In the genomic region with DNA sequence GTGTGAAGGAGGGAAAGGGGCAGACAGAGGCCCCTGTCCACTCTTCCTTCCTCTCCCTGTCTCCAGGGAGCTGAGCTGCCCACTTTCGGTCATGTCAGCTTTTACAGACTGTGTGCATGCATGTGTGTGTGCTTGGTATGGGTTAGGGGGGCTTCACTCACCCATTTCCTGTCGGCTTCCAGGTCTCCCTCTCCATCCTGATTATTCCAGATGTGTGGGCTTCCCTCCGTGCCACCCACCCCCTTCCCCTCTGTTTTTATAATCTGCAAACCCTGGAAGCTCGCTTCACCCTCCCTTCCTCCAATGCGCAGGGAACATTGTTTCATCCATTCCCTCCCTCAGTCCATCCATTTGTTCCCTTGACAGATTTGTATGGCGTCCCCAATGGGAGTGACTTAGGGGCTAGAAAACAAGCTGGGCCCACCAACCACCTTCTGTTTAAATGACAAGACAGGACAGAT, we compare ENCODE assay signal across 13 mouse cellular contexts. TPM values are rescaled to one million over a fixed set of nuclear protein-coding genes. Genes with fewer than 3 reads are reported as not detected.
DNase-seq lines count a peak whose midpoint lies in the region; ATAC-seq lines count a peak whose summit lies in the region.
"Had no signal": no experiment of that assay in that cellular context is flagged by ENCODE, and none has a peak within 500 bp of the region (broad histone marks: within the 10 kb centered on the region; RNA-seq: fewer than 3 reads in every experiment).

No protein-coding gene starts in this region.

- peak overlapping the region; percentile 41 for H3K27ac ChIP-seq in liver, embryonic 11.5 days (ENCODE audit: low read depth, low read length)
- peak overlapping the region; percentile 97 for H3K27ac ChIP-seq in forebrain, embryonic 14.5 days (ENCODE audit: low read depth, low read length)
- peak overlapping the region; percentile 96 for H3K27ac ChIP-seq in limb, embryonic 12.5 days
- peak overlapping the region; percentile 90 for H3K27ac ChIP-seq in neural tube, embryonic 14.5 days (ENCODE audit: low read depth, low read length)

- H3K4me1 ChIP-seq in liver, embryonic 11.5 days (replicated peaks; ENCODE audit: control insufficient read depth, insufficient read depth, low read length): peaks cover 11% of the 10 kb centered on the region
- H3K4me1 ChIP-seq in forebrain, embryonic 14.5 days (ENCODE audit: control insufficient read depth, insufficient read depth, low read length): peaks cover 38% of the 10 kb centered on the region
- H3K4me1 ChIP-seq in limb, embryonic 12.5 days (replicated peaks): peaks cover 75% of the 10 kb centered on the region
- H3K4me1 ChIP-seq in neural tube, embryonic 14.5 days (ENCODE audit: control insufficient read depth, insufficient read depth, low read length): peaks cover 34% of the 10 kb centered on the region

- no peaks in the 10 kb centered on the region for H3K27me3 ChIP-seq in liver, embryonic 11.5 days (replicated peaks; ENCODE audit: control insufficient read depth, insufficient read depth, low read length)
- no peaks in the 10 kb centered on the region for H3K27me3 ChIP-seq in forebrain, embryonic 14.5 days (replicated peaks; ENCODE audit: control insufficient read depth, insufficient read depth, low read length)
- H3K27me3 ChIP-seq in limb, embryonic 12.5 days: no peaks in the 10 kb centered on the region
- H3K27me3 ChIP-seq in neural tube, embryonic 14.5 days (ENCODE audit: control insufficient read depth, insufficient read depth, low read length): no peaks in the 10 kb centered on the region

- no peak for DNase-seq in liver, embryonic 11.5 days (ENCODE audit: low spot score)
- DNase-seq in liver: no peak
- DNase-seq in forebrain, embryonic 14.5 days (ENCODE audit: low spot score): no peak
- no peak for DNase-seq in natural killer cell, adult 2 months (ENCODE audit: low spot score in 2 of 2)
- DNase-seq in cerebellum, postnatal 25 days: no peak
- DNase-seq: cerebellum, adult 8-10 months; gastrocnemius, postnatal 10 days; right cerebral cortex, postnatal 14 days; thymus, postnatal 14 days had no signal

- H3K9ac ChIP-seq in liver, embryonic 11.5 days (ENCODE audit: low read depth, low read length): no peak overlapping the region
- peak overlapping the region; percentile 59 for H3K9ac ChIP-seq in forebrain, embryonic 14.5 days (ENCODE audit: low read length)
- H3K9ac ChIP-seq in limb, embryonic 12.5 days (replicated peaks): peak overlapping the region; percentile 31
- H3K9ac ChIP-seq in neural tube, embryonic 14.5 days (replicated peaks; ENCODE audit: low read depth, low read length): peak overlapping the region; percentile 34; the same call in 1 of the 2 replicates

- H3K36me3 ChIP-seq in liver, embryonic 11.5 days (ENCODE audit: control insufficient read depth, insufficient read depth, low read length): peaks cover 6% of the 10 kb centered on the region; the same call in 1 of the 2 replicates
- peaks cover 26% of the 10 kb centered on the region for H3K36me3 ChIP-seq in forebrain, embryonic 14.5 days (ENCODE audit: control insufficient read depth, insufficient read depth, low read length)
- H3K36me3 ChIP-seq in limb, embryonic 12.5 days: peaks cover 27% of the 10 kb centered on the region
- H3K36me3 ChIP-seq in neural tube, embryonic 14.5 days (ENCODE audit: control insufficient read depth, insufficient read depth, low read length): peaks cover 12% of the 10 kb centered on the region

- H3K4me3 ChIP-seq in liver, embryonic 11.5 days (ENCODE audit: low read depth, low read length): no peak overlapping the region
- no peak overlapping the region for H3K4me3 ChIP-seq in forebrain, embryonic 14.5 days (ENCODE audit: low read depth, low read length)
- no peak overlapping the region for H3K4me3 ChIP-seq in limb, embryonic 12.5 days (replicated peaks)
- no peak overlapping the region for H3K4me3 ChIP-seq in neural tube, embryonic 14.5 days (ENCODE audit: low read depth, low read length)

- ATAC-seq in liver, embryonic 11.5 days (replicated peaks; ENCODE audit: low FRiP score): no peak
- no peak for ATAC-seq in forebrain, embryonic 14.5 days
- ATAC-seq in limb, embryonic 12.5 days (ENCODE audit: insufficient number of reproducible peaks, insufficient read depth, low FRiP score, low TSS enrichment, low read depth): peak; percentile 39; the same call in 1 of the 2 replicates
- ATAC-seq in neural tube, embryonic 14.5 days (ENCODE audit: low read depth): no peak
- ATAC-seq in activated CD4-positive, CD25-positive, alpha-beta regulatory T cell, adult 4 months: no peak

- WGBS in liver, embryonic 11.5 days: 28% methylated on average over 6 of the region's 6 CpGs
- WGBS in forebrain, embryonic 14.5 days: 34% methylated on average over 6 of the region's 6 CpGs
- 6% methylated on average over 6 of the region's 6 CpGs for WGBS in limb, embryonic 12.5 days
- 3% methylated on average over 6 of the region's 6 CpGs for WGBS in neural tube, embryonic 14.5 days

- no peak overlapping the region for H3K4me2 ChIP-seq in liver, embryonic 11.5 days
- no peak overlapping the region for H3K4me2 ChIP-seq in forebrain, embryonic 14.5 days (ENCODE audit: low read length)
- H3K4me2 ChIP-seq in limb, embryonic 12.5 days: peak overlapping the region; percentile 41
- no peak overlapping the region for H3K4me2 ChIP-seq in neural tube, embryonic 14.5 days (ENCODE audit: low read depth, low read length)

- no peaks in the 10 kb centered on the region for H3K9me3 ChIP-seq in liver, embryonic 11.5 days (ENCODE audit: control insufficient read depth, low read length)
- no peaks in the 10 kb centered on the region for H3K9me3 ChIP-seq in forebrain, embryonic 14.5 days (replicated peaks; ENCODE audit: control insufficient read depth, low read length)
- H3K9me3 ChIP-seq in limb, embryonic 12.5 days: no peaks in the 10 kb centered on the region
- no peaks in the 10 kb centered on the region for H3K9me3 ChIP-seq in neural tube, embryonic 14.5 days (ENCODE audit: control insufficient read depth, low read length)
- H3K9me3 ChIP-seq: megakaryocyte, embryonic 14.5 days had no signal

RNA-seq across cellular contexts. Expression of gene Src, which starts 56.1 kb away (rescaled TPM):
- 4.4 and 4.8 TPM in 2 replicates for polyA plus RNA-seq in liver, embryonic 11.5 days (2014; fragmentation: Nextera tagmentation; extraction: Ambion mirVana)
- polyA plus RNA-seq in forebrain, embryonic 14.5 days (2014; fragmentation: Nextera tagmentation; extraction: Ambion mirVana): 30.1 and 31.0 TPM in 2 replicates
- 30.3 and 35.3 TPM in 2 replicates for polyA plus RNA-seq in limb, embryonic 12.5 days (2016; fragmentation: Nextera tagmentation; extraction: Ambion mirVana)
- polyA plus RNA-seq in neural tube, embryonic 14.5 days (2014; fragmentation: Nextera tagmentation; extraction: Ambion mirVana): 19.3 and 23.9 TPM in 2 replicates
- 1 to 10 TPM; 2.0 to 2.1 TPM for polyA plus RNA-seq in activated CD4-positive, CD25-positive, alpha-beta regulatory T cell, adult 4 months (2017; shearing (Covaris generic))

Comparison
In these comparisons a context has a peak if more than half of its experiments do, and no peak if none do; other contexts are left out.
1. H3K27ac ChIP-seq: peak in every context shown above with its lines; median percentile 97 in forebrain, embryonic 14.5 days; 96 in limb, embryonic 12.5 days; 90 in neural tube, embryonic 14.5 days; 41 in liver, embryonic 11.5 days.